Mouse (Mus musculus) G1E (cell line): Measurements from ENCODE around the gene Ran. TPM values are rescaled to one million over a fixed set of nuclear protein-coding genes. Genes with fewer than 3 reads are reported as not detected.

Experiments used
- ATAC-seq: 2 replicates; pipeline ENCODE4 v1.8.0; 2016; ENCODE audit warnings: mild to moderate bottlenecking; ENCODE audit not compliant: insufficient number of reproducible peaks, poor library complexity, low FRiP score, severe bottlenecking; ENCODE audit errors: extremely low read depth
- DNase-seq: peaks from one replicate; pipeline ENCODE4 v3.0.0; 2012; ENCODE audit warnings: low spot score
- H3K27me3 ChIP-seq: 2 replicates; pipeline ENCODE4 v1.6.1; 2012; ENCODE audit warnings: mild to moderate bottlenecking, low read length, inconsistent platforms; ENCODE audit not compliant: insufficient read depth
- H3K36me3 ChIP-seq: replicated peaks from 2 replicates; pipeline ENCODE3; 2012; ENCODE audit warnings: mild to moderate bottlenecking, inconsistent platforms
- H3K4me1 ChIP-seq: 2 replicates; pipeline ENCODE4 v1.6.1; 2012; ENCODE audit warnings: low read depth, low read length, inconsistent platforms, mixed read lengths; ENCODE audit not compliant: insufficient read depth
- H3K4me3 ChIP-seq: 2 replicates; pipeline ENCODE4 v1.5.1; 2012; ENCODE audit warnings: low read depth, mild to moderate bottlenecking, inconsistent platforms, low read length, moderate library complexity, mixed read lengths
- H3K9me3 ChIP-seq: replicated peaks from 2 replicates; pipeline ENCODE4 v1.6.1; 2012; ENCODE audit warnings: inconsistent platforms
- CTCF ChIP-seq: IDR thresholded peaks from 2 replicates; pipeline ENCODE4 v1.5.1; 2012; ENCODE audit warnings: low read depth, low read length, inconsistent platforms, mixed read lengths
- GATA1 ChIP-seq: IDR thresholded peaks from 2 replicates; pipeline ENCODE4 v1.6.1; 2012; ENCODE audit warnings: borderline replicate concordance, low read length, inconsistent platforms, mixed read lengths
- GATA2 ChIP-seq: IDR thresholded peaks from 2 replicates; pipeline ENCODE4 v1.6.1; 2012; ENCODE audit warnings: low read depth, low read length, inconsistent platforms, borderline replicate concordance
- POLR2AphosphoS5 ChIP-seq: IDR thresholded peaks from 2 replicates; pipeline ENCODE4 v1.6.1; 2012; ENCODE audit warnings: low read depth, low read length, inconsistent platforms; ENCODE audit not compliant: insufficient replicate concordance
- TAL1 ChIP-seq: conservative IDR thresholded peaks from 2 replicates; pipeline ENCODE4 v1.6.1; 2012; ENCODE audit warnings: low read depth, low read length, inconsistent platforms, mixed read lengths
- polyA plus RNA-seq: library from polyadenylated mRNA; stranded (reverse); fragments of >175 nt; gene quantifications from 2 replicates; pipeline ENCODE4 v1.2.3, GENCODE M21; 2012
- total RNA-seq, 2 experiments: library from RNA; stranded (forward) in 1 of 2; stranded (reverse) in 1 of 2; fragments of 200-1000 nt in 1 of 2; fragments of >200 nt in 1 of 2; fragmentation: Nextera tagmentation in 1 of 2; gene quantifications; 2 replicates each; pipeline ENCODE4 v1.2.3; 2014 to 2017

Gene Ran
- total and polyA plus RNA-seq, 3 experiments = 161 to 5,187 (median 481) TPM

- TF ChIP-seq CTCF (no peak), POLR2AphosphoS5 (no peak), GATA2 (no peak)
- peaks cover 10% of the 10 kb centered on the region for H3K36me3 ChIP-seq
- H3K9me3 ChIP-seq = no peaks in the 10 kb centered on the region
- H3K27me3 ChIP-seq = no peaks in the 10 kb centered on the region
- DNase-seq = no peak
- no peak for ATAC-seq
- H3K4me3 ChIP-seq = no peak overlapping the region
- peaks cover 38% of the 10 kb centered on the region for H3K4me1 ChIP-seq
Observed at GRCm38 (mm10) chr5:129010937-129011336, 8.9 kb upstream of the Ran start.

DNA sequence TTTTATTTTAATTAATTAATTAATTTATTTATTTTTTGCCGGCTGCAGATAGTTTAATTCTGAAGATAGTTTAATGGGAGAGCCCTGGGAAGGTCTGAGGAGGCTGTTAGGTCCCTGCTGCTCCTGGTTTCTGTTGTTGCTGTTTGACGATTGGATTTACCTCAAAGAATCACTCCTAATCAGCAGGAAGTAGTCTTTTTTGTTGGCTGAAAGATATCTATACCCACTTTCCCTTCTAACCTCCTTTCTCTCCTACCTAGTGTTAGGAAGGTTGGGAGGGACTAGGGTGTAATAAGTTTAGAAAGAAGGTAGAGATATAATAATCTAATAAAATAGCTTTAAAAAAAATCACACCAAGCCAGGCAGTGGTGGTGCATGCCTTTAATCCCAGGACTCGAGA is 4.8 kb upstream of the Ran start:
- ATAC-seq = no peak
- no peaks in the 10 kb centered on the region for H3K9me3 ChIP-seq
- no peaks in the 10 kb centered on the region for H3K27me3 ChIP-seq
- TF ChIP-seq POLR2AphosphoS5 (no peak), GATA1 (no peak), CTCF (no peak)
- H3K4me3 ChIP-seq = no peak overlapping the region
- DNase-seq = no peak
- H3K36me3 ChIP-seq = no peaks in the 10 kb centered on the region
- peaks cover 18% of the 10 kb centered on the region for H3K4me1 ChIP-seq

DNA sequence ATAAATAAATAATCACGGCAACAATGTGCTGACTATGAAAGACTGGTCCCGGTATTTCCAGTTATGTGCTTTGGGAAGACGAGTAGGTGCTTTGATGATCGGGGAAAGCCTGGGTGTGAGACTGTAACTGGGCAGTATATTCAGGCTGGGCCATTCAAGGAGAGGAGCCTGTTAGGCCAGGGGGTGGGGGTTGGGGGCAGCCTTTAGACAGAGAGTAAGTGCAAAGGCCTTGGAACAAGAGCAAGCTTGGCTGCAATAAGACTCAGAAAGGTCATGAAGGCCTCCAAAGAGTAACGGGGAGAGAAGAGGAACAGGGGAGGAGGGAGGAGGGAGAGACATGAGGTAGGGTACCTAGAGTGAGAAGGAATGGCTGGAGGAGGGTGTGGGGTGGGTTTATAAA is 4.3 kb upstream of the Ran start:
- no peak for ATAC-seq
- Histone ChIP-seq H3K9me3 (no peaks in the 10 kb centered on the region), H3K4me3 (no peak overlapping the region), H3K27me3 (no peaks in the 10 kb centered on the region), H3K4me1 (peaks cover 17% of the 10 kb centered on the region), H3K36me3 (peaks cover under 1% of the 10 kb centered on the region)
- TF ChIP-seq TAL1 = no peak
- TF ChIP-seq GATA1 = no peak
- no peak for TF ChIP-seq GATA2
- TF ChIP-seq CTCF = no peak
- TF ChIP-seq POLR2AphosphoS5 = no peak
- no peak for DNase-seq

DNA sequence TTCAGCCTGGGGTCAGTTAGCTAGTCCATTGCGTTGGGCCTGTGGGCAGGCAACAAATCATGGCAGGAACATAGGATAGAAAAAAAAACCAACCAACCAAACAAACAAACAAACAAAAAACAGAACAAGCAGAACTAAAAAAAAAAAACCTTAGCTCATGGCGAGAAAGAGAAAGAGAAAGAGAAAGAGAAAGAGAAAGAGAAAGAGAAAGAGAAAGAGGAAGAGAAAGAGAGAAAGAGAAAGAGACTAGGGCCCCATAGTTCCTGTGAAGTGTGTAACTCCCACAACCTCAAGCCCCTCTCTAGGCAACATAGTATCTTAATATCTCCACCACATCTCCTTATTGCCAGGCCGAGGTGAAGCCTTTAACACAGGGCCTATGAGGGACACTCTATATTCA is 3.5 kb upstream of the Ran start:
- Histone ChIP-seq H3K9me3 (no peaks in the 10 kb centered on the region), H3K4me3 (no peak overlapping the region), H3K27me3 (no peaks in the 10 kb centered on the region), H3K4me1 (peaks cover 17% of the 10 kb centered on the region), H3K36me3 (peaks cover 8% of the 10 kb centered on the region)
- TF ChIP-seq GATA2 = no peak
- no peak for TF ChIP-seq POLR2AphosphoS5
- TF ChIP-seq CTCF = no peak
- no peak for TF ChIP-seq GATA1
- TF ChIP-seq TAL1 = no peak
- no peak for ATAC-seq
- no peak for DNase-seq

- peak overlapping the region; percentile 95 for H3K4me3 ChIP-seq
- DNase-seq (peak; percentile 36), ATAC-seq (0 out of 2 replicates have a peak, but pooled peaks have one; percentile 6)
Observed at GRCm38 (mm10) chr5:129018782-129019489, 933 bp upstream of the Ran start.

GRCm38 (mm10) chr5:129020300-129020668 is 415 bp downstream of the Ran start:
- 0 out of 2 replicates have a peak, but pooled peaks have one; percentile 2 for ATAC-seq
- Histone ChIP-seq H3K9me3 (no peaks in the 10 kb centered on the region), H3K4me1 (peaks cover 23% of the 10 kb centered on the region), H3K4me3 (peak overlapping the region; percentile 95), H3K27me3 (no peaks in the 10 kb centered on the region), H3K36me3 (peaks cover 30% of the 10 kb centered on the region)
- DNase-seq = peak; percentile 36
- TF ChIP-seq CTCF = no peak
- TF ChIP-seq GATA1 = no peak
- TF ChIP-seq TAL1 = no peak
- no peak for TF ChIP-seq POLR2AphosphoS5
- no peak for TF ChIP-seq GATA2

More at GRCm38 (mm10) chr5:129018782-129019489, 933 bp upstream of the Ran start:
- Histone ChIP-seq H3K9me3 (no peaks in the 10 kb centered on the region), H3K27me3 (no peaks in the 10 kb centered on the region), H3K36me3 (peaks cover 18% of the 10 kb centered on the region), H3K4me1 (peaks cover 23% of the 10 kb centered on the region)
- no peak for TF ChIP-seq GATA1
- TF ChIP-seq CTCF = no peak
- no peak for TF ChIP-seq TAL1
- no peak for TF ChIP-seq POLR2AphosphoS5
- TF ChIP-seq GATA2 = no peak

DNA sequence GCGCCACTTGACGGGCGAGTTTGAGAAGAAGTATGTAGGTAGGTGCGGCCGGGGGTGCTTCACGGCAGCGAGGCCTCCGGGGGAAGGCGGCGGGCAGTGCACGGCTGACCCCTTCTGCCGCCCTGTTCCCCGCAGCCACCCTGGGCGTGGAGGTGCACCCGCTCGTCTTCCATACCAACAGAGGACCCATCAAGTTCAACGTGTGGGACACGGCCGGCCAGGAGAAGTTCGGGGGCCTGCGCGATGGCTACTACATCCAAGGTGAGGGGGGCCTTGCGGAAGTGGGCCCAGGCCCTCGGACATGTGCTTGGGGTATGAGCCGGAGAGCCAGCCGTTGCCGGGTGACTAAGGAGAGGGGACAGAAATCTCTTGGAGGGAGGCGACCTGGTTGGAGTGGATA is 862 bp downstream of the Ran start:
- DNase-seq = no peak
- TF ChIP-seq GATA1 (no peak), POLR2AphosphoS5 (no peak), CTCF (no peak), GATA2 (no peak), TAL1 (no peak)
- H3K36me3 ChIP-seq = peaks cover 34% of the 10 kb centered on the region
- peak overlapping the region; percentile 95 for H3K4me3 ChIP-seq
- no peaks in the 10 kb centered on the region for H3K27me3 ChIP-seq
- no peaks in the 10 kb centered on the region for H3K9me3 ChIP-seq
- H3K4me1 ChIP-seq = peaks cover 26% of the 10 kb centered on the region
- ATAC-seq = no peak
